Mouse (Mus musculus) heart, adult 2 months (tissue): ENCODE data around the gene Megf9.

Experiments used
- CTCF ChIP-seq: fragments of 200-600 bp; IDR thresholded peaks from 2 replicates; pipeline ENCODE4 v1.8.1; 2022; ENCODE audit warnings: antibody characterized with exemption, mild to moderate bottlenecking, moderate library complexity
- EP300 ChIP-seq: fragments of 200-500 bp; IDR thresholded peaks from 2 replicates; pipeline ENCODE4 v1.6.1; 2011; ENCODE audit warnings: low read depth, low read length, control low read depth; ENCODE audit not compliant: insufficient read depth
- POLR2A ChIP-seq: fragments of 200-500 bp; IDR thresholded peaks from 2 replicates; pipeline ENCODE4 v1.6.1; 2011; ENCODE audit warnings: mild to moderate bottlenecking, low read depth, low read length, control low read depth; ENCODE audit not compliant: insufficient read depth

DNA sequence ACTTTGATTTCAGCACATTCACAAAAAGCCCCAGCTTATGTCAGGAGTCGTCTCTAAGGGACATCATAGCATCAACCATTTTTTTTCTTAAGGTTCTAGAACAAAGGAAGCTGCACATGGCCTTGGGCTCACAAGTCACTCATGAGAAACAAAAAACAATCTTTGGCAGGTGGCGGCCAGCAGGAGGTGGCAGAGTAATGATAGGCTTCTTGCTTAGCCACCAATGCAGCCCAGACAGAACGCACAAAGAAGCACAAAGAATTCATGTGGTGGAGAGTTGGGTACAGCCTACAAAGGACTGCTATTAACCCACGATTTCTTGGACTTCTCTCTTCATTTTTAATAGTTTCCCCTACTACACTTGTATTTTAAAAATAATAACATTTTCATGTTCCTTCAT, 157.4 kb downstream of the Megf9 start:
- peak; percentile 36 for TF ChIP-seq CTCF
- TF ChIP-seq POLR2A: no peak
- no peak for TF ChIP-seq EP300
